Mouse (Mus musculus): Measurements from ENCODE around the gene Ufl1. TPM values are rescaled to one million over a fixed set of nuclear protein-coding genes. Genes with fewer than 3 reads are reported as not detected.

Ufl1 gene
- polyA plus RNA-seq, 1 experiment from 2014 or later, result 37.1 TPM

Other genes with a start within 250 kb of the Ufl1 start
- not detected in 2 replicates for gene Fhl5, start 38.9 kb downstream of the Ufl1 start, polyA plus RNA-seq (2015; fragmentation: Nextera tagmentation; extraction: Ambion mirVana)

Measured in forebrain, embryonic 16.5 days (tissue).